In the genomic region with DNA sequence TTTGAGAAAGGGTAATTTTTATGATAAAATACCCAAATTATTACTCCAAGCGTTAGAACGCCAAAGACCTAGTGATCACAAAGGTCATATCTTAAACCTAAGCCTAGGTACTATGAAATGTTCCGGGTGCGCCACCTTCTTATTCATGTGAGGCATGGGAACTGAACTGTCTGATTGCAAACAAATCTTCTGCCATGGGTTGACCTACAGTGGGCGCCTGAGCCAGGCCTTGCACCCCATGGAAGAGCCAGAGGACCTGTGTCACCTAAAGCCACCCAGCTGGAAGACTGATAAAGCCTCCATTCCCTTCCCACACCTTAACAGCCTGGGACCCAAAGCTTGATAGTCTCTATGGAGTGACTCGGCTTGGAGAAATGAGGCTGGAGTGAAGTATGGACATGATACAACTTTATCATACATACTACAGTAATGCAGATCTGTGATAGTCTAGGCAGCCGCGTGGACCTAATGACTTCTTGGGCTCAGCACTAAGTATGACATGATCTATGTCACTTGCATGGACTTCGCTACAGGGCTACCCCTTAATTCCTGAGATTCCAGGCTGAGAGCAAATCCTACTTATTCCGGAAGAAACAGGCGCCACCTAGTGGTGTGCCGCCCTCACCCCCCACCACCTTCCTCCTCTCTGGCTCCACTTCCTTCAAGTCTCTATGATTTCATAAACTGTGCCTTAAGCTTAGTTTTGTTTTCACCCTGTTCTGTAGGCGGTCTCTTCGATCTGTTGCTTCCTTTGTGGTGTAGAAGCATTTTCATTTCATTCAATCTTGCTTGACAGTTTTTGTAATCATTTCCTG, we compare ENCODE assay signal across 8 mouse cellular contexts. TPM values are rescaled to one million over a fixed set of nuclear protein-coding genes. Genes with fewer than 3 reads are reported as not detected.
DNase-seq lines count a peak whose midpoint lies in the region; ATAC-seq and TF ChIP-seq lines count a peak whose summit lies in the region.

No protein-coding gene starts in this region.

- no peak overlapping the region for H3K9ac ChIP-seq in heart, embryonic 12.5 days
- no peak overlapping the region for H3K9ac ChIP-seq in kidney, postnatal 0 days (ENCODE audit: low read depth, low read length)
- H3K9ac ChIP-seq in liver, embryonic 13.5 days = peak overlapping the region; percentile 87; the same call in 1 of the 2 replicates

- H3K4me1 ChIP-seq in embryonic fibroblast, embryonic 13.5 days (ENCODE audit: control insufficient read depth, insufficient read depth, low read length) = no peaks in the 10 kb centered on the region; the same call in 1 of the 2 replicates
- H3K4me1 ChIP-seq in heart, embryonic 12.5 days (replicated peaks) = peaks cover 31% of the 10 kb centered on the region
- peaks cover 13% of the 10 kb centered on the region for H3K4me1 ChIP-seq in kidney, postnatal 0 days (replicated peaks; ENCODE audit: insufficient read depth, low read length)
- peaks cover 42% of the 10 kb centered on the region for H3K4me1 ChIP-seq in liver, embryonic 13.5 days (replicated peaks)

- H3K9me3 ChIP-seq in heart, embryonic 12.5 days (replicated peaks) = no peaks in the 10 kb centered on the region
- H3K9me3 ChIP-seq in kidney, postnatal 0 days (replicated peaks; ENCODE audit: low read length) = no peaks in the 10 kb centered on the region
- H3K9me3 ChIP-seq in liver, embryonic 13.5 days (replicated peaks) = no peaks in the 10 kb centered on the region

- no peak overlapping the region for H3K27ac ChIP-seq in embryonic fibroblast, embryonic 13.5 days (ENCODE audit: insufficient read depth, low read length)
- peak overlapping the region; percentile 90; the same call in 1 of the 2 replicates for H3K27ac ChIP-seq in heart, embryonic 12.5 days (ENCODE audit: poor library complexity, severe bottlenecking)
- H3K27ac ChIP-seq in kidney, postnatal 0 days = peak overlapping the region; percentile 19; the same call in 1 of the 2 replicates
- H3K27ac ChIP-seq in liver, embryonic 13.5 days = peak overlapping the region; percentile 70

- 35% methylated on average over 14 of the region's 14 CpGs for WGBS in heart, embryonic 12.5 days
- 41% methylated on average over 14 of the region's 14 CpGs for WGBS in kidney, postnatal 0 days
- WGBS in liver, embryonic 13.5 days (ENCODE audit: insufficient replicate concordance) = 30% methylated on average over 14 of the region's 14 CpGs

- H3K27me3 ChIP-seq in heart, embryonic 12.5 days (replicated peaks) = no peaks in the 10 kb centered on the region; the same call in 1 of the 2 replicates
- H3K27me3 ChIP-seq in kidney, postnatal 0 days (ENCODE audit: insufficient read depth, low read length) = no peaks in the 10 kb centered on the region
- H3K27me3 ChIP-seq in liver, embryonic 13.5 days = no peaks in the 10 kb centered on the region

- H3K36me3 ChIP-seq in heart, embryonic 12.5 days = no peaks in the 10 kb centered on the region
- H3K36me3 ChIP-seq in kidney, postnatal 0 days (ENCODE audit: insufficient read depth, low read length) = no peaks in the 10 kb centered on the region
- no peaks in the 10 kb centered on the region for H3K36me3 ChIP-seq in liver, embryonic 13.5 days

- TF ChIP-seq POLR2A in embryonic fibroblast, embryonic 13.5 days (IDR thresholded peaks at IDR 0.05; ENCODE audit: low read depth, low read length) = no peak

- peak overlapping the region; percentile 93 for H3K4me2 ChIP-seq in heart, embryonic 12.5 days
- H3K4me2 ChIP-seq in kidney, postnatal 0 days (ENCODE audit: low read length) = peak overlapping the region; percentile 74
- H3K4me2 ChIP-seq in liver, embryonic 13.5 days = peak overlapping the region; percentile 95

- no peak overlapping the region for H3K4me3 ChIP-seq in embryonic fibroblast, embryonic 13.5 days (ENCODE audit: insufficient read depth, low read length)
- peak overlapping the region; percentile 91 for H3K4me3 ChIP-seq in heart, embryonic 12.5 days
- no peak overlapping the region; the same call in 1 of the 2 replicates for H3K4me3 ChIP-seq in kidney, postnatal 0 days (replicated peaks; ENCODE audit: low read depth, low read length)
- H3K4me3 ChIP-seq in liver, embryonic 13.5 days (replicated peaks) = peak overlapping the region; percentile 90

- DNase-seq in B cell, adult 2 months = peak; percentile 70 to 73
- peak; percentile 74 for DNase-seq in adrenal gland, postnatal 25 days
- peak; percentile 89 for DNase-seq in kidney, postnatal 0 days (ENCODE audit: low spot score)
- no peak for DNase-seq in liver, embryonic 13.5 days
- peak; percentile 45 to 58 for DNase-seq in natural killer cell, adult 2 months (ENCODE audit: low spot score in 2 of 2)
- peak; percentile 82 for DNase-seq in testis, postnatal 10 days (ENCODE audit: low spot score)

- no peak for ATAC-seq in heart, embryonic 12.5 days (ENCODE audit: insufficient number of reproducible peaks, low FRiP score)
- peak; percentile 38; the same call in 1 of the 2 replicates for ATAC-seq in kidney, postnatal 0 days (replicated peaks; ENCODE audit: low FRiP score, low read depth)
- peak; percentile 42 for ATAC-seq in liver, embryonic 13.5 days (ENCODE audit: low read depth)

- TF ChIP-seq CTCF in embryonic fibroblast, embryonic 13.5 days (IDR thresholded peaks at IDR 0.05; ENCODE audit: borderline replicate concordance, insufficient read depth, low read length) = peak; percentile 50
- TF ChIP-seq CTCF in kidney, postnatal 0 days (IDR thresholded peaks at IDR 0.05; ENCODE audit: low read depth) = peak; percentile 86

RNA-seq across cellular contexts. Expression of a gene that starts 1.0 kb away (rescaled TPM):
- 11.7 and 20.5 TPM in 2 replicates for total RNA-seq in adrenal gland, postnatal 25 days (2021)
- polyA plus RNA-seq in embryonic fibroblast, embryonic 13.5 days (2011; ENCODE audit: insufficient read length, low read depth, missing spikeins) = 13.3 and 13.4 TPM in 2 replicates
- polyA plus RNA-seq in heart, embryonic 12.5 days (2016; fragmentation: Nextera tagmentation; extraction: Ambion mirVana) = 16.2 and 16.6 TPM in 2 replicates
- 16.1 and 16.3 TPM in 2 replicates for polyA plus RNA-seq in kidney, postnatal 0 days (2015; fragmentation: Nextera tagmentation; extraction: Ambion mirVana)
- polyA plus RNA-seq in liver, embryonic 13.5 days (2015; fragmentation: Nextera tagmentation; extraction: Ambion mirVana) = 4.3 and 5.3 TPM in 2 replicates

Comparison
In these comparisons a context has a peak if more than half of its experiments do, and no peak if none do; other contexts are left out.
1. H3K4me3 ChIP-seq: peak in heart, embryonic 12.5 days (single experiment) and liver, embryonic 13.5 days (single experiment); none in embryonic fibroblast, embryonic 13.5 days (single experiment) and kidney, postnatal 0 days (single experiment).
2. Peak in every context shown above with its lines, with median percentiles within 50 percentile points of each other: H3K4me2 ChIP-seq.